ENCODE assay signal across 11 mouse cellular contexts in the genomic region with DNA sequence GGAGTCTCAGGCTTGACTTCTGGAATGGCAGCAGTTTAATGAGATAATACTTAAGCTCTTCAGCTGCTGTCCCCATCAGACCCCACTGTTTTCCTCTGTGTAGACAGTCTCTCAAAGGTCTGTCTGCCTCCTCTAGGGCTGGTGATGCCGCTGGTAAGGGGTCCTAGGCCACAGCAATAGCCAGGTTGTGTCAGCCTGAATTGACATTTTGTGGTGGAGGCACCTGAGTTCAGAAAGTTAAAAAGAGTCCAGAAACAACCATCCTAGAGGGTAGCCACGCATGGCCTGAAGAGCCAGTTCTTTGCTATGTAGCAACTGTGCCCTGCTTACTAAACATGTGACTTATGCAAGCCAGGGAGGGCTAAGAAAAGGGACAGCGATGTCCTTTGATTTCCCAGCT.
DNase-seq lines count a peak whose midpoint lies in the region; ATAC-seq and TF ChIP-seq lines count a peak whose summit lies in the region.
"Had no signal": no experiment of that assay in that cellular context is flagged by ENCODE, and none has a peak within 500 bp of the region (broad histone marks: within the 10 kb centered on the region; RNA-seq: fewer than 3 reads in every experiment).

No protein-coding gene starts in this region.

- no peak overlapping the region for H3K9ac ChIP-seq in forebrain, embryonic 11.5 days (ENCODE audit: low read length)
- no peak overlapping the region for H3K9ac ChIP-seq in forebrain, embryonic 16.5 days (replicated peaks; ENCODE audit: low read depth, low read length)
- no peak overlapping the region for H3K9ac ChIP-seq in hindbrain, postnatal 0 days (replicated peaks; ENCODE audit: low read length)

- H3K4me1 ChIP-seq in forebrain, embryonic 11.5 days (replicated peaks; ENCODE audit: control insufficient read depth, insufficient read depth, low read length): peaks cover 15% of the 10 kb centered on the region; the same call in 1 of the 2 replicates
- H3K4me1 ChIP-seq in forebrain, embryonic 16.5 days (replicated peaks; ENCODE audit: control insufficient read depth, insufficient read depth, low read length): peaks cover 5% of the 10 kb centered on the region
- H3K4me1 ChIP-seq in hindbrain, postnatal 0 days (ENCODE audit: insufficient read depth, low read length): no peaks in the 10 kb centered on the region

- no peaks in the 10 kb centered on the region for H3K27me3 ChIP-seq in forebrain, embryonic 11.5 days (ENCODE audit: control insufficient read depth, insufficient read depth, low read length)
- H3K27me3 ChIP-seq in forebrain, embryonic 16.5 days (replicated peaks; ENCODE audit: control insufficient read depth, insufficient read depth, low read length): no peaks in the 10 kb centered on the region
- H3K27me3 ChIP-seq in hindbrain, postnatal 0 days (ENCODE audit: insufficient read depth, low read length): no peaks in the 10 kb centered on the region
- no peaks in the 10 kb centered on the region for H3K27me3 ChIP-seq in myocyte (ENCODE audit: control insufficient read depth, insufficient read depth, insufficient read length)
- H3K27me3 ChIP-seq: megakaryocyte, embryonic 14.5 days; Patski had no signal

- WGBS in forebrain, embryonic 11.5 days: 87% methylated on average over 3 of the region's 3 CpGs
- WGBS in forebrain, embryonic 16.5 days: 85% methylated on average over 3 of the region's 3 CpGs
- WGBS in hindbrain, postnatal 0 days: 86% methylated on average over 3 of the region's 3 CpGs

- H3K9me3 ChIP-seq in forebrain, embryonic 11.5 days (ENCODE audit: control insufficient read depth, low read length): no peaks in the 10 kb centered on the region
- no peaks in the 10 kb centered on the region for H3K9me3 ChIP-seq in forebrain, embryonic 16.5 days (ENCODE audit: control insufficient read depth, low read length)
- no peaks in the 10 kb centered on the region for H3K9me3 ChIP-seq in hindbrain, postnatal 0 days (ENCODE audit: low read length)
- H3K9me3 ChIP-seq: megakaryocyte, embryonic 14.5 days had no signal

- H3K36me3 ChIP-seq in forebrain, embryonic 11.5 days (ENCODE audit: control insufficient read depth, insufficient read depth, low read length): no peaks in the 10 kb centered on the region
- H3K36me3 ChIP-seq in forebrain, embryonic 16.5 days (ENCODE audit: control insufficient read depth, insufficient read depth): no peaks in the 10 kb centered on the region
- no peaks in the 10 kb centered on the region for H3K36me3 ChIP-seq in hindbrain, postnatal 0 days (ENCODE audit: insufficient read depth, low read length)
- peaks cover 13% of the 10 kb centered on the region for H3K36me3 ChIP-seq in myocyte (ENCODE audit: control insufficient read depth, insufficient read depth)

- no peak for ATAC-seq in forebrain, embryonic 11.5 days (replicated peaks; ENCODE audit: low FRiP score)
- no peak for ATAC-seq in forebrain, embryonic 16.5 days
- ATAC-seq in hindbrain, postnatal 0 days: no peak
- ATAC-seq in megakaryocyte progenitor cell, adult 5-6 weeks (replicated peaks; ENCODE audit: poor library complexity): no peak
- ATAC-seq: Patski had no signal

- 0 out of 2 replicates have a peak overlapping the region, but pooled peaks have one; percentile 8 for H3K4me2 ChIP-seq in forebrain, embryonic 11.5 days (ENCODE audit: low read depth, low read length, severe bottlenecking)
- H3K4me2 ChIP-seq in forebrain, embryonic 16.5 days (ENCODE audit: low read length): no peak overlapping the region
- peak overlapping the region; percentile 44 for H3K4me2 ChIP-seq in hindbrain, postnatal 0 days (ENCODE audit: low read depth, low read length)
- peak overlapping the region; percentile 88 for H3K4me2 ChIP-seq in myocyte (ENCODE audit: low read depth)

- intact Hi-C loops in left cerebral cortex, adult 2 months (cut with DNase I): no loop called here

- peak; percentile 18 for DNase-seq in forebrain, embryonic 11.5 days (ENCODE audit: low spot score)
- no peak for DNase-seq in left cerebral cortex, adult 2 months (ENCODE audit: extremely low spot score in 1 of 2, low spot score in 2 of 2)
- no peak for DNase-seq in left cerebral cortex, adult 9 months (ENCODE audit: low spot score in 2 of 2)
- no peak for DNase-seq in hindbrain, postnatal 0 days (ENCODE audit: low spot score)
- DNase-seq in spleen, postnatal 4 days (ENCODE audit: low spot score in 2 of 2): no peak
- DNase-seq: right cerebral cortex, postnatal 4 days had no signal

- no peak overlapping the region for H3ac ChIP-seq in myocyte (ENCODE audit: control insufficient read depth, insufficient read length)

- TF ChIP-seq POLR2A in myocyte (IDR thresholded peaks at IDR 0.05; ENCODE audit: insufficient read length, low read depth): no peak

- no peak overlapping the region for H3K4me3 ChIP-seq in forebrain, embryonic 11.5 days (ENCODE audit: low read depth, low read length)
- H3K4me3 ChIP-seq in forebrain, embryonic 16.5 days (replicated peaks; ENCODE audit: low read length): no peak overlapping the region
- H3K4me3 ChIP-seq in left cerebral cortex, adult 2 months: no peak overlapping the region
- H3K4me3 ChIP-seq in hindbrain, postnatal 0 days (ENCODE audit: low read length): no peak overlapping the region
- H3K4me3 ChIP-seq in myocyte: no peak overlapping the region
- H3K4me3 ChIP-seq: megakaryocyte, embryonic 14.5 days had no signal

- H3K79me2 ChIP-seq in myocyte (ENCODE audit: control insufficient read depth, insufficient read depth): peaks cover 77% of the 10 kb centered on the region

- no peak for TF ChIP-seq CTCF in left cerebral cortex, adult 2 months (IDR thresholded peaks at IDR 0.05)
- no peak for TF ChIP-seq CTCF in hindbrain, postnatal 0 days (IDR thresholded peaks at IDR 0.05; ENCODE audit: low read depth)

- 0 out of 2 replicates have a peak overlapping the region, but pooled peaks have one; percentile 32 for H3K27ac ChIP-seq in forebrain, embryonic 11.5 days (ENCODE audit: low read depth, low read length)
- H3K27ac ChIP-seq in forebrain, embryonic 16.5 days (ENCODE audit: low read length): no peak overlapping the region
- H3K27ac ChIP-seq in left cerebral cortex, adult 2 months: peak overlapping the region; percentile 6; the same call in 1 of the 2 replicates
- peak overlapping the region; percentile 78; the same call in 1 of the 2 replicates for H3K27ac ChIP-seq in hindbrain, postnatal 0 days

TF ChIP-seq in myocyte, 11 proteins besides CTCF, POLR2A, EP300 and RAD21:
- TF ChIP-seq SRF (IDR thresholded peaks at IDR 0.05; ENCODE audit: control insufficient read depth, insufficient read length, low read depth) (no peak), USF1 (IDR thresholded peaks at IDR 0.05; ENCODE audit: low read depth) (no peak), POLR2AphosphoS2 (IDR thresholded peaks at IDR 0.05; ENCODE audit: insufficient read length, low read depth) (no peak), MYOD1 (IDR thresholded peaks at IDR 0.05; ENCODE audit: control insufficient read depth in 1 of 3, insufficient read length in 2 of 3, low read depth in 2 of 3) (no peak), MYOG (IDR thresholded peaks at IDR 0.05; ENCODE audit: control insufficient read depth in 1 of 3, insufficient read depth in 1 of 3, insufficient read length in 2 of 3, low read depth in 2 of 3) (no peak), CEBPB (IDR thresholded peaks at IDR 0.05; ENCODE audit: insufficient read depth, poor library complexity, severe bottlenecking) (no peak), TCF12 (IDR thresholded peaks at IDR 0.05; ENCODE audit: insufficient read depth, poor library complexity, severe bottlenecking) (no peak), TCF3 (IDR thresholded peaks at IDR 0.05; ENCODE audit: insufficient read length, low read depth) (no peak), E2F4 (IDR thresholded peaks at IDR 0.05; ENCODE audit: insufficient read depth) (no peak), REST (IDR thresholded peaks at IDR 0.05; ENCODE audit: insufficient read depth, insufficient read length) (no peak), MAX (IDR thresholded peaks at IDR 0.05; ENCODE audit: low read depth) (no peak)
